Mouse (Mus musculus): ENCODE measurements around the gene Agps. TPM values are rescaled to one million over a fixed set of nuclear protein-coding genes. Genes with fewer than 3 reads are reported as not detected.

The Agps gene
- polyA plus RNA-seq, 1 experiment from 2014 or later: 32.5 TPM

- no peaks in the 10 kb centered on the region for H3K27me3 ChIP-seq (replicated peaks; ENCODE audit: control insufficient read depth, insufficient read depth, low read length)
- DNase-seq (ENCODE audit: low spot score) (no peak), ATAC-seq (ENCODE audit: low read depth) (no peak)
- H3K9me3 ChIP-seq (ENCODE audit: control insufficient read depth, low read length): no peaks in the 10 kb centered on the region
- H3K4me2 ChIP-seq (ENCODE audit: low read depth, low read length): no peak overlapping the region
- H3K9ac ChIP-seq (ENCODE audit: low read depth, low read length): no peak overlapping the region
- peaks cover 21% of the 10 kb centered on the region for H3K4me1 ChIP-seq (ENCODE audit: control insufficient read depth, insufficient read depth, low read length)
- H3K27ac ChIP-seq (replicated peaks; ENCODE audit: low read depth, low read length): no peak overlapping the region
- no peak overlapping the region for H3K4me3 ChIP-seq (ENCODE audit: low read depth, low read length)
- 63% methylated on average over 14 of the region's 14 CpGs for WGBS
- H3K36me3 ChIP-seq (ENCODE audit: control insufficient read depth, insufficient read depth, low read length): no peaks in the 10 kb centered on the region
These were observed 123.7 kb downstream of the Agps start for GRCm38 (mm10) chr2:75955709-75956108.

- no peaks in the 10 kb centered on the region for H3K27me3 ChIP-seq (replicated peaks; ENCODE audit: control insufficient read depth, insufficient read depth, low read length)
- ATAC-seq (ENCODE audit: low read depth): peak; percentile 66
- no peaks in the 10 kb centered on the region for H3K36me3 ChIP-seq (ENCODE audit: control insufficient read depth, insufficient read depth, low read length)
- no peaks in the 10 kb centered on the region for H3K9me3 ChIP-seq (ENCODE audit: control insufficient read depth, low read length)
- peak; percentile 66 for DNase-seq (ENCODE audit: low spot score)
- H3K4me1 ChIP-seq (ENCODE audit: control insufficient read depth, insufficient read depth, low read length): peaks cover 25% of the 10 kb centered on the region
- peak overlapping the region; percentile 78 for H3K27ac ChIP-seq (replicated peaks; ENCODE audit: low read depth, low read length)
- H3K9ac ChIP-seq (ENCODE audit: low read depth, low read length): 0 out of 2 replicates have a peak overlapping the region, but pooled peaks have one; percentile 51
- WGBS: 22% methylated on average over 18 of the region's 18 CpGs
- peak overlapping the region; percentile 52 for H3K4me2 ChIP-seq (ENCODE audit: low read depth, low read length)
- H3K4me3 ChIP-seq (ENCODE audit: low read depth, low read length): peak overlapping the region; percentile 13
These were observed 127.3 kb downstream of the Agps start for GRCm38 (mm10) chr2:75959183-75959849.

GRCm38 (mm10) chr2:75959850-75960365 lies 127.9 kb downstream of the Agps start:
- H3K4me1 ChIP-seq (ENCODE audit: control insufficient read depth, insufficient read depth, low read length): peaks cover 25% of the 10 kb centered on the region

GRCm38 (mm10) chr2:75960366-75961330 lies 128.7 kb downstream of the Agps start:
- no peaks in the 10 kb centered on the region for H3K9me3 ChIP-seq (ENCODE audit: control insufficient read depth, low read length)
- no peaks in the 10 kb centered on the region for H3K36me3 ChIP-seq (ENCODE audit: control insufficient read depth, insufficient read depth, low read length)
- H3K4me3 ChIP-seq (ENCODE audit: low read depth, low read length): 0 out of 2 replicates have a peak overlapping the region, but pooled peaks have one; percentile 13
- ATAC-seq (ENCODE audit: low read depth): no peak
- peak overlapping the region; percentile 78 for H3K27ac ChIP-seq (replicated peaks; ENCODE audit: low read depth, low read length)
- WGBS: 53% methylated on average over 15 of the region's 15 CpGs
- H3K4me2 ChIP-seq (ENCODE audit: low read depth, low read length): peak overlapping the region; percentile 52
- no peak for DNase-seq (ENCODE audit: low spot score)
- H3K27me3 ChIP-seq (replicated peaks; ENCODE audit: control insufficient read depth, insufficient read depth, low read length): no peaks in the 10 kb centered on the region
- peaks cover 25% of the 10 kb centered on the region for H3K4me1 ChIP-seq (ENCODE audit: control insufficient read depth, insufficient read depth, low read length)
- H3K9ac ChIP-seq (ENCODE audit: low read depth, low read length): peak overlapping the region; percentile 51; the same call in 1 of the 2 replicates

More at GRCm38 (mm10) chr2:75959850-75960365, 127.9 kb downstream of the Agps start:
- H3K27me3 ChIP-seq (replicated peaks; ENCODE audit: control insufficient read depth, insufficient read depth, low read length): no peaks in the 10 kb centered on the region
- peak; percentile 76 for ATAC-seq (ENCODE audit: low read depth)
- no peaks in the 10 kb centered on the region for H3K9me3 ChIP-seq (ENCODE audit: control insufficient read depth, low read length)
- peak overlapping the region; percentile 51; the same call in 1 of the 2 replicates for H3K9ac ChIP-seq (ENCODE audit: low read depth, low read length)
- peak overlapping the region; percentile 13; the same call in 1 of the 2 replicates for H3K4me3 ChIP-seq (ENCODE audit: low read depth, low read length)
- no peaks in the 10 kb centered on the region for H3K36me3 ChIP-seq (ENCODE audit: control insufficient read depth, insufficient read depth, low read length)
- peak overlapping the region; percentile 52 for H3K4me2 ChIP-seq (ENCODE audit: low read depth, low read length)
- H3K27ac ChIP-seq (replicated peaks; ENCODE audit: low read depth, low read length): peak overlapping the region; percentile 78
- WGBS: 10% methylated on average over 15 of the region's 15 CpGs
- peak; percentile 83 for DNase-seq (ENCODE audit: low spot score)

- Histone ChIP-seq H3K4me3 (ENCODE audit: low read depth, low read length) (no peak overlapping the region), H3K4me1 (ENCODE audit: control insufficient read depth, insufficient read depth, low read length) (peaks cover 25% of the 10 kb centered on the region), H3K27ac (replicated peaks; ENCODE audit: low read depth, low read length) (no peak overlapping the region), H3K4me2 (ENCODE audit: low read depth, low read length) (no peak overlapping the region), H3K9me3 (ENCODE audit: control insufficient read depth, low read length) (no peaks in the 10 kb centered on the region), H3K27me3 (replicated peaks; ENCODE audit: control insufficient read depth, insufficient read depth, low read length) (no peaks in the 10 kb centered on the region), H3K9ac (ENCODE audit: low read depth, low read length) (no peak overlapping the region), H3K36me3 (ENCODE audit: control insufficient read depth, insufficient read depth, low read length) (no peaks in the 10 kb centered on the region)
- ATAC-seq (ENCODE audit: low read depth) (no peak), DNase-seq (ENCODE audit: low spot score) (no peak)
- WGBS: 59% methylated on average over 10 of the region's 10 CpGs
These were observed 131.3 kb downstream of the Agps start for GRCm38 (mm10) chr2:75963211-75963840.

- ATAC-seq (ENCODE audit: low read depth) (no peak), DNase-seq (ENCODE audit: low spot score) (no peak)
- Histone ChIP-seq H3K27ac (replicated peaks; ENCODE audit: low read depth, low read length) (no peak overlapping the region; the same call in 1 of the 2 replicates), H3K27me3 (replicated peaks; ENCODE audit: control insufficient read depth, insufficient read depth, low read length) (no peaks in the 10 kb centered on the region), H3K4me1 (ENCODE audit: control insufficient read depth, insufficient read depth, low read length) (peaks cover 20% of the 10 kb centered on the region), H3K4me3 (ENCODE audit: low read depth, low read length) (peak overlapping the region; percentile 4; the same call in 1 of the 2 replicates), H3K4me2 (ENCODE audit: low read depth, low read length) (peak overlapping the region; percentile 51), H3K36me3 (ENCODE audit: control insufficient read depth, insufficient read depth, low read length) (no peaks in the 10 kb centered on the region), H3K9ac (ENCODE audit: low read depth, low read length) (no peak overlapping the region), H3K9me3 (ENCODE audit: control insufficient read depth, low read length) (no peaks in the 10 kb centered on the region)
- 56% methylated on average over 5 of the region's 5 CpGs for WGBS
These were observed 132.1 kb downstream of the Agps start for GRCm38 (mm10) chr2:75964051-75964450.

GRCm38 (mm10) chr2:75964512-75964911 lies 132.5 kb downstream of the Agps start:
- Histone ChIP-seq H3K4me3 (ENCODE audit: low read depth, low read length) (peak overlapping the region; percentile 4), H3K27me3 (replicated peaks; ENCODE audit: control insufficient read depth, insufficient read depth, low read length) (no peaks in the 10 kb centered on the region), H3K27ac (replicated peaks; ENCODE audit: low read depth, low read length) (no peak overlapping the region), H3K9ac (ENCODE audit: low read depth, low read length) (peak overlapping the region; percentile 35; the same call in 1 of the 2 replicates), H3K4me1 (ENCODE audit: control insufficient read depth, insufficient read depth, low read length) (peaks cover 16% of the 10 kb centered on the region), H3K36me3 (ENCODE audit: control insufficient read depth, insufficient read depth, low read length) (no peaks in the 10 kb centered on the region), H3K9me3 (ENCODE audit: control insufficient read depth, low read length) (no peaks in the 10 kb centered on the region), H3K4me2 (ENCODE audit: low read depth, low read length) (peak overlapping the region; percentile 51)
- WGBS: 14% methylated on average over 14 of the region's 14 CpGs
- DNase-seq (ENCODE audit: low spot score) (peak; percentile 75), ATAC-seq (ENCODE audit: low read depth) (no peak)

GRCm38 (mm10) chr2:75964972-75965371 lies 133.0 kb downstream of the Agps start:
- Histone ChIP-seq H3K4me2 (ENCODE audit: low read depth, low read length) (peak overlapping the region; percentile 51), H3K27ac (replicated peaks; ENCODE audit: low read depth, low read length) (no peak overlapping the region), H3K27me3 (replicated peaks; ENCODE audit: control insufficient read depth, insufficient read depth, low read length) (no peaks in the 10 kb centered on the region), H3K4me1 (ENCODE audit: control insufficient read depth, insufficient read depth, low read length) (peaks cover 12% of the 10 kb centered on the region), H3K36me3 (ENCODE audit: control insufficient read depth, insufficient read depth, low read length) (no peaks in the 10 kb centered on the region), H3K9me3 (ENCODE audit: control insufficient read depth, low read length) (no peaks in the 10 kb centered on the region), H3K4me3 (ENCODE audit: low read depth, low read length) (peak overlapping the region; percentile 4), H3K9ac (ENCODE audit: low read depth, low read length) (0 out of 2 replicates have a peak overlapping the region, but pooled peaks have one; percentile 35)
- whole genome bisulfite sequencing: 30% methylated on average over 5 of the region's 5 CpGs
- ATAC-seq (ENCODE audit: low read depth): peak; percentile 78
- DNase-seq (ENCODE audit: low spot score): peak; percentile 88

Data from embryonic facial prominence, embryonic 14.5 days (tissue).